Mouse (Mus musculus) urinary bladder, postnatal 14 days (tissue): ENCODE results near the gene Nucks1.

Source experiments
- DNase-seq: peaks from one replicate; pipeline ENCODE4 v3.0.0; 2021; ENCODE audit warnings: low spot score

Nucks1 gene

GRCm38 (mm10) chr1:131922100-131922499 is 11.8 kb downstream of the Nucks1 start:
- DNase-seq: no peak

DNA sequence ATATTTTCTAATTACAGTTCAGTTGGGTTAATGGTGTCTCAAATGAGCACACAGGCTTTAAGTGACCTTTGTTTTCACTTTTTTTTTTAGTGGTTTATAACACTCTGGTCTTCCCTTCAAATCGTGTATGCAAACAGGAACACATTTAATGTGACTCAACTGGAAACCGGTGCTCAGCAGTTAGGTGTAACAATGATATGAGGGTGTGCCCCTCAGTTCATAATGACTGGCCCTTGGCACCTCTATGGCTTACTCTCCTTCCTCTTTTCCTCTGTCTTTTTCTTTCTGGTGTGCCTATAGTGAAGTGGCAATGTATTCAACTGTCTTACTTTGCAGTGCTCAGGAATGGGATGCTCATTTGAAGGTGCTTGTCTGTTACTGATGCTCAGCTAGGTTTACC is 23.1 kb downstream of the Nucks1 start:
- DNase-seq: no peak

DNA sequence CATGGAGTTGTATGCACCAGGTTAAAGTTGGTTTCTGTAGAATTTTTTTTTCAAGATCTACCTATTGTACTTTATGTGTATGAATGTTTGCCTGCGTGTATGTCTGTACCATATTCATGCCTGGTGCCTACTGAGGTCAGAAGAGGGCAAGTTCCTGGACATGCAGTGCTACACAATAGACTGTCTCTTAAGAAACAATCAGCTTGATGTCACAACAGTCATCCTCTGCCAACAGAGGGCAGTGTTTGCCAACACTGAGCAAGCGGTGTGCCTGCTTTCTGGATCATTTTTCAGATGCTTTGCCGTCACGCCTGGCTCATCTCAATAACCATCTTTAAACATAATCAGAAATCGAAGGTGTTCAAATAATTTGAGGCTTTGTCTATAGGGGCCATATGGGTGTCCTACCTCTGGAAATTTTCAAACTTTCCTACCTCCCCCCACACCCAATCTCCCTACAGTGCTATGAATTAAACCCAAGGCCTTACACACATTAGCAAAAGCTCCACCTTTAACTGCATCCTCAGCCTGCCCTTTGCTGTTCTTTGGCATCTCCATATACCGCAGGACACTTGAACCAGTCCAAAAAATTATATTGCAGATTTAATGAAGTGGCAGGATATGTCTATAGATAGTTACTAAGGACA is 27.4 kb downstream of the Nucks1 start:
- peak; percentile 74 for DNase-seq

GRCm38 (mm10) chr1:131938811-131939210 is 28.5 kb downstream of the Nucks1 start:
- DNase-seq: peak; percentile 47

- DNase-seq: no peak
Measured at GRCm38 (mm10) chr1:131940711-131941244, 30.4 kb downstream of the Nucks1 start.

DNA sequence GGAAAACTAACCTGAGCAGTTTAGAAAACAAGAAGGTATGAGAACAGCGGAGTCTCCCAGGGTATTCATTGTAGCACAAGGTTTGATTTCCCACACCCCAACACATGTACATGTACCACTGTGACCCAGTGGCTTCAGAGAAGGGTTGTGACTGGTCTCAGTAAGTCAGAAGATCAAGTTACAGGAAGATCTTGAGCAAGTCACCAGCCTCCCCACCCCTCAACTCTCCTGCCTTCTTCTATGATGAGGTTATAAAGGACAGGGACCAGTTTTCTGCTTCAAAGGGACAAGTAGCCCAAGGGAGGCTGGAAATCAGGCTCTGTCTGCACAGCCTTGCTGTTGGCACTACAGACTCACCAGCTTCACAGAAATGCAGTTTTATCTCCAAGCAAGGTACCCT is 31.2 kb downstream of the Nucks1 start:
- DNase-seq: no peak

GRCm38 (mm10) chr1:131942621-131943590 is 32.6 kb downstream of the Nucks1 start:
- no peak for DNase-seq

GRCm38 (mm10) chr1:131945674-131946440 is 35.5 kb downstream of the Nucks1 start:
- no peak for DNase-seq

DNA sequence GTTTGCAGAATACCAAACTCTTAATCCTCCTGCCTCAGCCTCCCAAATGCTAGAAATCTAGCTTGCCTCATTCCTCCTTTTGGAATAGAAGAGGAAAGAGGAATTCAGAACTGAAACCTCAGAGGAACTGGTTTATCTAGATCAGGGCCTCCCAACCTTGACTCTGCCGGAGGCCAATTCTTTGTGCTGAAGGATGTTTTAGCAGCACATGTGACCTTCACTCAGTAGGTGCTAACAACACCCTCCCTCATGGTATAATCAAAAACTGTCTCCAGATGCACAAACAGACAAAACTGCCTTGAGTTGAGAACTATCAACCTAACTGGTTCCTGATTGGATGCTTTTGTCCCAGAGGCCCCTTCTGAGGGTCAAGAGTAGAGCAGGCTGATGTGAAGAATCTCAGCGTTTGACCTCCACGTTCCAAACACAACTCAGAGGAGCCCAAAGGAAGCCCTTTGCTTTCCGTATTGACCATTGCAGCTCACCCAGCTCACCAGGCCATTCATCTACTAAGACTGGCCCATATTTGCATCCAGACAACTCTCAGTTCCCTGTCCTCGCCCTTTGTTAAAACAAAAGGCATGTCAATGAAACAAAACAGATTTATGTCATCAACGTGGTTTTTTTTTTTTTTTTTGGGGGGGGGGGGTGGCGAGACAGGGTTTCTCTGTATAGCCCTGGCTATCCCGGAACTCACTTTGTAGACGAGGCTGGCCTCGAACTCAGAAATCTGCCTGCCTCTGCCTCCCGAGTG is 36.3 kb downstream of the Nucks1 start:
- DNase-seq: no peak

GRCm38 (mm10) chr1:131947997-131948525 is 37.7 kb downstream of the Nucks1 start:
- DNase-seq: no peak

DNA sequence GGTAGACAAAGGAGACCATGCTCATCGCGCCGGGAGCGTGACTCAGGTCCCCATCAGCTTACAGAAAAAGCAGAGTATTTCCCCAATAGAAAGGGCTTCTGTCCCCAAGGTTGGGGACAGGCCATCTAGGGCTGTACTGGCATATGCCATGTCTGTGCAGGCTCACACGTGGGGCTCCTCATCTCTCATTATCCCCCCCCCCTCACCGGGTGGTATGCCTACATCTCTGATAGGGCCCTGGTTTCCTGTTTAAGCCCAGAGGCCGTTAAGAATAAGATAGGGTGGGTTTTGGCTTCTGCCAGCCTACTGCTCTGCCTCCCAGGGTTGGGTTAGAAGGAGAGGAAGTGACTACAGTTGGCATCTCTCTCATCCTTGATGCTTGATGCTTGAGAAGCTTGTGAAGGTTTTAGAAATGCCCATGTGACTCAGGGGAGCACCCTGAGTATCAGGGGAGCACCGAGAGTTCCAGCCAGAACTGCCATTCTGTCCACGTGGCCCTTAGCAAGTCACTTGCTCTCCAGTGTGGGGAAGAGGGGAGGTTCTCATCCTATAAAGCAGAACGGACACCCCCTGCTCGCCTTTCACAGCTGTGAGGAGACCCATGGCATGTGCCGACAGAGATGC is 44.0 kb downstream of the Nucks1 start:
- DNase-seq: no peak

DNA sequence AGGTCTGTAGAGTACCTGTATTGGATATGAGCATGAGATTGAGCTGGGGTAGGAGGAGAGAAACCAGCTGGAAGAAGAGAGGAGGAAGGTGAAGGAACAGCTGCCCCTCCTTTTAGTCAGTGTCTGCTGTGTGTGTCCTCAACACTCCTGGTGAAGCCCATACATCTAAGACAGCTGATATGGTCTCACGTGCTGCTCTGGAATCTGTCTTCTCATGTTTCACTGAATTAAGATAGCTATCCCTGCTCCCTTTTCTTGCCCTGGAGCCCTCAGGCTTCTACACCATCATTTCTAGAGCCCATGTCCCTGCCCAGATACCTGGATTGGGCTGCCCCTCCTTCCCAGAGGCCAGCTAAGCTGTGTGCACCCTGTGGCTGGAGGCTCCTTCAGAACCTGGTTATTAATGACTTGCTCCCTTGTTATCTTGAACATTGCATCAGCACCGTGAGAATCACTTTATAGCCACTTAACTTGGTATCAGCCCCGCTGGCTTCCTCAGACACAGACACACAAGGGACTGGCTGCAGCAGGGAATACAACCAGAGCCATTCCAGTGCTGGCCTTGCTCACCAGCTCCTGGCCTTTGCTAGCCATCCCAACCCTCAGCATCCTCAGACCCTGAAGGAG is 44.9 kb downstream of the Nucks1 start:
- no peak for DNase-seq

- no peak for DNase-seq
Measured at GRCm38 (mm10) chr1:131957416-131957815, 47.1 kb downstream of the Nucks1 start.

DNA sequence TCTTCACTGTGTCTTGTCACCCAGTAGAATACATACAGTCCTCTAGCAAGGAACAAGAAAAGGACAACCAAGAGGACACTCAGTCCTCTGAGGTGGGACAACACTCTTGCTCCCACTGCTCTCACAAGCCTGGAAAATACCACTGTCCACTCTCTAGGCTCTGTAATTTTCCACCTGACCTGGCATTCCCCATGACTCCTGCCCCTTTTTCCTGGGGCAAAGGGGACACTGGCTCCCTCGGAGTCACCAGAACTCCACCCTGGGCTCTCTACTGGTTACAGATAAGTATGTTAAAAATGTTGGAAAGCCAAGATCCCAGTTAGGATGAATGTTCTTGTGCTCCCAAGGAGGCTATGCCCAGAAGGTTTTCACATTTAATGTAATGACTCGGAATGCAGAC is 50.7 kb downstream of the Nucks1 start:
- no peak for DNase-seq

DNA sequence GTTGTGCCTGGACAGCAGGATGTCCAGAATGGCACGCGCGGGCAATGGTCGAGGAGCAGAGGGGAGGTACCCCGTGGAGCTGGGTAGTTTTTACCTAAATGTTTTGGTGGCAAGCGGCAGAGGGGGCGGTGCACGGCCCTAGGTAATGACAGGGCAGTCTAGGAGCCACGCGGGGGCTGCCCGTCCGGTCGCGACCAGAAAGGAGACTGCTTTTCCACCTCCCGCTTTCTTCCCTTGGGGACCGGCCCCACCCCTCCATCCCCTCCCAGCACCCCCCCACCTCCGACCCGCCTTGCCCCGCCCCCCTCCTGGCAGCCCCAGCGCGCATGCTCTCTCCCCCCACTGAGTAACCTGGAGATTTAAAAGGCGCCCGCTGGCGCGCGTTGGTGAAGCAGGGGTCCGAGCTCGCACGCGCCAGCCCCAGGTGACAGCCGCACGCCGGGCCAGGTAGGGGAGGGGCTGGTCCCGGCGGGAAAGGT is 52.3 kb downstream of the Nucks1 start, which contains the start of gene Slc45a3:
Gene Slc45a3 (plus strand): TSS at position 362 of the 479 bp plus-strand sequence.
- DNase-seq: peak; percentile 52

GRCm38 (mm10) chr1:131963085-131963951 is 53.0 kb downstream of the Nucks1 start:
- peak; percentile 31 for DNase-seq

DNA sequence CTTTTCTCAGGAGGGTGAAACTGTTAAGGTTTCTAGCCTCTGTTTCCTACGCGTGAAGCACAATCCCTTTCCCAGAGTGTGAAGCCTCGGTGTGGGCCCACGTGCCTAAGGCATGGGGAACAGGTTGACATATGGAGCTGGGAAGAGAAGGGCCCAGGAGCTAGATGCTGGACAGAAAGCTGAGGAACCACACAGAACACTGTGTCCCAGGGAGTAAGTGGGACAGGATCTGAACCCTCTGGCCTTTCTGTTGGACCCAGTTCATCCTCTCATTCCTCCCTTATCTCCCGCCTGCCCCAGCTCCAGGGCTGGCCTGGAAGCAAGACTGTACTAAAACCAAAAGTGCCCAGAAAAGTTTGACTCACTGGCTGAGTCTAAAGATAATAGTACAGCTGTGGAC is 53.8 kb downstream of the Nucks1 start:
- DNase-seq: no peak

GRCm38 (mm10) chr1:131964580-131964979 is 54.2 kb downstream of the Nucks1 start:
- DNase-seq: no peak

DNA sequence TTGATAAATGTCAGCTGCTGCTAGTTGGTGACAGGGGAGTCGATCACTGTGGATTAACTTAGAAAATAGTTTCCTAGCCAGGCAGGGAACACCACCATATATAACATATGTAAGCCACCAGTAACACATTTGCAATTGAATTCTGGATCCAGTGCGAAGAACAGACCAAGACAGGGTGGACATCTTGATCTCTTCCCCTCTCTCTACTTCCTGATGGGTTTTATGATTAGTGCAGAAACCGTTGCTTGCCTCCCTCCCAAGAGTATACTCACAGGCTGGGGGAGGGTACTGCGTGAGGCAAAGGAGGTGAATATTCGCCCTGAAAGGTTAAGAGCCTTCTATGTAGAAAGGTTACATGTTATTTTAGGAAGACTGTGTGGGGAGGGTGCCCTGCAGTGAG is 55.5 kb downstream of the Nucks1 start:
- DNase-seq: no peak
